Mouse (Mus musculus) myocyte (in vitro differentiated cells): ENCODE results near the gene Mfsd1.

Experiments
- CEBPB ChIP-seq: IDR thresholded peaks from 2 replicates; pipeline ENCODE4 v1.6.1; 2011; ENCODE audit warnings: mild to moderate bottlenecking, moderate library complexity; ENCODE audit not compliant: poor library complexity, insufficient read depth, severe bottlenecking
- E2F4 ChIP-seq: IDR thresholded peaks from one replicate; pipeline ENCODE4 v1.6.1; 2011; ENCODE audit warnings: mild to moderate bottlenecking, control low read depth, moderate library complexity; ENCODE audit not compliant: insufficient read depth
- MYOG ChIP-seq, 3 experiments: IDR thresholded peaks; one replicate each; pipeline ENCODE4 v1.6.1; 2011; ENCODE audit warnings: control low read depth in 2 of 3, low read depth in 2 of 3, mild to moderate bottlenecking in 2 of 3; ENCODE audit not compliant: insufficient read length in 2 of 3, control insufficient read depth in 1 of 3, insufficient read depth in 1 of 3
- POLR2A ChIP-seq: IDR thresholded peaks from one replicate; pipeline ENCODE4 v1.6.1; 2011; ENCODE audit warnings: low read depth, mild to moderate bottlenecking, control low read depth, moderate library complexity; ENCODE audit not compliant: insufficient read length
- TCF12 ChIP-seq: IDR thresholded peaks from one replicate; pipeline ENCODE4 v1.6.1; 2011; ENCODE audit warnings: mild to moderate bottlenecking, control low read depth; ENCODE audit not compliant: poor library complexity, insufficient read depth, severe bottlenecking
- USF1 ChIP-seq: IDR thresholded peaks from one replicate; pipeline ENCODE4 v1.6.1; 2011; ENCODE audit warnings: low read depth, mild to moderate bottlenecking, control low read depth, moderate library complexity

- no peak for TF ChIP-seq POLR2A
- TF ChIP-seq TCF12: no peak
- TF ChIP-seq CEBPB: no peak
- TF ChIP-seq USF1: no peak
- TF ChIP-seq MYOG (IDR thresholded peaks at IDR 0.05; ENCODE audit: control insufficient read depth in 1 of 3, insufficient read depth in 1 of 3, insufficient read length in 2 of 3, low read depth in 2 of 3): no peak
- TF ChIP-seq E2F4: no peak
These were observed 60.6 kb downstream of the Mfsd1 start for GRCm38 (mm10) chr3:67643135-67643534.
